ENCODE assay signal across 14 mouse cellular contexts in the genomic region with DNA sequence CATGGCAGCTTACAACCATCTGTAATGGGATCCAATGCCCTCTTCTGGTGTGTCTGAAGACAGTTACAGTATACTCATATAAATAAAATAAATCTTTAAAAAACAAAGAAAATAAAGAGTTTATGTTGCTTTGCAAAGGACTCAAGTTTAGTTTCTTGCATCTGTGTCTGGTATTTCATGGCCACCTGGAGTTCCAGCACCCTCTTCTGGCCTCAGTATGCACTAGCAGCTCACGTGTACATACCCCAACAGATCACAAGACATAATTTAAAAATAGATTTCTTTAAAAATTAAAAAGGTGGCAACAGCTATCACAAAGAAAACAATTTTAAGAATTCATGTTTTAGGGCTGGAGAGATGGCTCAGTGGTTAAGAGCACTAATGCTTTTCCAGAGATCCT. TPM values are rescaled to one million over a fixed set of nuclear protein-coding genes. Genes with fewer than 3 reads are reported as not detected.
DNase-seq lines count a peak whose midpoint lies in the region; ATAC-seq and TF ChIP-seq lines count a peak whose summit lies in the region.
"Had no signal": no experiment of that assay in that cellular context is flagged by ENCODE, and none has a peak within 500 bp of the region (broad histone marks: within the 10 kb centered on the region; RNA-seq: fewer than 3 reads in every experiment).

No protein-coding gene starts in this region.

- no peaks in the 10 kb centered on the region for H3K27me3 ChIP-seq in heart, adult 2 months (ENCODE audit: control insufficient read depth, insufficient read depth, low read length)
- H3K27me3 ChIP-seq in heart, embryonic 12.5 days (replicated peaks) = no peaks in the 10 kb centered on the region
- H3K27me3 ChIP-seq in stomach, postnatal 0 days (ENCODE audit: control insufficient read depth, insufficient read depth, low read length) = no peaks in the 10 kb centered on the region
- H3K27me3 ChIP-seq: liver, embryonic 13.5 days; midbrain, embryonic 12.5 days had no signal

- no peak overlapping the region for H3K4me3 ChIP-seq in heart, adult 2 months
- no peak overlapping the region for H3K4me3 ChIP-seq in heart, embryonic 12.5 days
- no peak overlapping the region for H3K4me3 ChIP-seq in stomach, postnatal 0 days (ENCODE audit: low read depth, low read length)
- H3K4me3 ChIP-seq: liver, embryonic 13.5 days; midbrain, embryonic 12.5 days had no signal

- DNase-seq in heart, adult 2 months = no peak
- peak; percentile 24 for DNase-seq in thymus, postnatal 14 days
- no peak for DNase-seq in thymus, postnatal 10 days (ENCODE audit: low spot score in 2 of 2)
- DNase-seq in c-Kit-positive CD71-positive TER-119-negative erythroid progenitor cells, embryonic 14.5 days (ENCODE audit: low read depth) = peak; percentile 34
- DNase-seq in stomach, postnatal 0 days (ENCODE audit: low spot score) = no peak
- DNase-seq in ovary, postnatal 14 days (ENCODE audit: low spot score) = no peak
- DNase-seq: adrenal gland, adult 8-10 months; kidney, adult 11 months; layer of hippocampus, postnatal 36 days; liver, embryonic 13.5 days; retina, postnatal 1 day had no signal

- peaks cover 31% of the 10 kb centered on the region for H3K36me3 ChIP-seq in heart, adult 2 months (ENCODE audit: control insufficient read depth, insufficient read depth, low read length)
- H3K36me3 ChIP-seq in heart, embryonic 12.5 days = no peaks in the 10 kb centered on the region
- no peaks in the 10 kb centered on the region for H3K36me3 ChIP-seq in stomach, postnatal 0 days (ENCODE audit: control insufficient read depth, insufficient read depth, low read length)
- H3K36me3 ChIP-seq: liver, embryonic 13.5 days; midbrain, embryonic 12.5 days had no signal

- no peak for TF ChIP-seq EP300 in heart, adult 2 months (IDR thresholded peaks at IDR 0.05; ENCODE audit: insufficient read depth, low read depth, low read length)
- no peak for TF ChIP-seq EP300 in stomach, postnatal 0 days (optimal IDR thresholded peaks at IDR 0.05)

- peaks cover 21% of the 10 kb centered on the region for H3K4me1 ChIP-seq in heart, adult 2 months (ENCODE audit: control insufficient read depth, insufficient read depth, low read length)
- peaks cover 17% of the 10 kb centered on the region for H3K4me1 ChIP-seq in heart, embryonic 12.5 days (replicated peaks)
- H3K4me1 ChIP-seq in stomach, postnatal 0 days (replicated peaks; ENCODE audit: control insufficient read depth, insufficient read depth) = no peaks in the 10 kb centered on the region
- H3K4me1 ChIP-seq: midbrain, embryonic 12.5 days had no signal

- WGBS in heart, adult 2 months = 93% methylated on average over 1 of the region's 1 CpGs
- WGBS in heart, embryonic 12.5 days = 92% methylated on average over 1 of the region's 1 CpGs
- 97% methylated on average over 1 of the region's 1 CpGs for WGBS in stomach, postnatal 0 days

- no peaks in the 10 kb centered on the region for H3K9me3 ChIP-seq in heart, embryonic 12.5 days (replicated peaks)
- no peaks in the 10 kb centered on the region for H3K9me3 ChIP-seq in stomach, postnatal 0 days (ENCODE audit: control insufficient read depth, low read length)
- H3K9me3 ChIP-seq: liver, embryonic 13.5 days; midbrain, embryonic 12.5 days had no signal

- H3K4me2 ChIP-seq in heart, embryonic 12.5 days = no peak overlapping the region
- no peak overlapping the region for H3K4me2 ChIP-seq in stomach, postnatal 0 days (replicated peaks; ENCODE audit: low read depth)
- H3K4me2 ChIP-seq: liver, embryonic 13.5 days; midbrain, embryonic 12.5 days had no signal

- TF ChIP-seq CTCF in heart, adult 2 months (IDR thresholded peaks at IDR 0.05) = peak; percentile 49
- TF ChIP-seq CTCF in stomach, postnatal 0 days (IDR thresholded peaks at IDR 0.05; ENCODE audit: low read depth) = peak; percentile 48

- no peak for ATAC-seq in heart, embryonic 12.5 days (ENCODE audit: insufficient number of reproducible peaks, low FRiP score)
- no peak for ATAC-seq in stomach, postnatal 0 days (ENCODE audit: low FRiP score, low TSS enrichment)
- ATAC-seq in megakaryocyte-erythroid progenitor cell, adult 5-6 weeks (replicated peaks; ENCODE audit: low FRiP score, low TSS enrichment, poor library complexity, severe bottlenecking) = no peak

- no peak overlapping the region for H3K9ac ChIP-seq in heart, adult 2 months (ENCODE audit: low read depth, low read length)
- no peak overlapping the region for H3K9ac ChIP-seq in heart, embryonic 12.5 days
- H3K9ac ChIP-seq in stomach, postnatal 0 days (ENCODE audit: low read length) = no peak overlapping the region
- H3K9ac ChIP-seq: liver, embryonic 13.5 days; midbrain, embryonic 12.5 days had no signal

- TF ChIP-seq POLR2A in heart, adult 2 months (IDR thresholded peaks at IDR 0.05; ENCODE audit: insufficient read depth, low read depth, low read length) = no peak

- H3K79me2 ChIP-seq in heart, adult 2 months (replicated peaks; ENCODE audit: control insufficient read depth, insufficient read depth, low read length) = peaks cover 7% of the 10 kb centered on the region

- intact Hi-C loops in heart, adult 2 months (cut with DNase I) = no loop called here

- no peak overlapping the region for H3K27ac ChIP-seq in heart, adult 2 months
- no peak overlapping the region for H3K27ac ChIP-seq in heart, embryonic 12.5 days (ENCODE audit: poor library complexity, severe bottlenecking)
- no peak overlapping the region for H3K27ac ChIP-seq in stomach, postnatal 0 days (replicated peaks)
- H3K27ac ChIP-seq: liver, embryonic 13.5 days; midbrain, embryonic 12.5 days had no signal

RNA-seq across cellular contexts. Expression of gene Rc3h1, which starts 15.7 kb away (rescaled TPM):
- total RNA-seq in heart, adult 2 months (2021) = 10 to 100 TPM; 39.0 to 42.0 TPM
- 9.8 and 21.1 TPM in 2 replicates for polyA plus RNA-seq in heart, adult 2 months (2012; rRNA removed)
- 7.9 and 9.6 TPM in 2 replicates for polyA plus RNA-seq in heart, embryonic 12.5 days (2016; fragmentation: Nextera tagmentation; extraction: Ambion mirVana)
- polyA plus RNA-seq in stomach, postnatal 0 days (2015; fragmentation: Nextera tagmentation; extraction: Ambion mirVana) = 3.7 and 4.2 TPM in 2 replicates
- 31.5 and 34.3 TPM in 2 replicates for total RNA-seq in megakaryocyte-erythroid progenitor cell, adult 5-6 weeks (2014; fragmentation: Nextera tagmentation)
- 18.6 and 28.3 TPM in 2 replicates for total RNA-seq in megakaryocyte-erythroid progenitor cell, adult 5-6 weeks (2017)

RNA-seq across cellular contexts. Expression of gene Serpinc1, which starts 56.4 kb away (rescaled TPM):
- under 1 TPM; 0.08 to 0.32 TPM for total RNA-seq in heart, adult 2 months (2021)
- 0.29 and 2.3 TPM in 2 replicates for polyA plus RNA-seq in heart, adult 2 months (2012; rRNA removed)
- polyA plus RNA-seq in heart, embryonic 12.5 days (2016; fragmentation: Nextera tagmentation; extraction: Ambion mirVana) = 2.1 and 2.3 TPM in 2 replicates
- 2.1 and 4.7 TPM in 2 replicates for polyA plus RNA-seq in stomach, postnatal 0 days (2015; fragmentation: Nextera tagmentation; extraction: Ambion mirVana)
- 0.35 and 0.42 TPM in 2 replicates for total RNA-seq in megakaryocyte-erythroid progenitor cell, adult 5-6 weeks (2014; fragmentation: Nextera tagmentation)
- 1.1 TPM in 1 of 2 replicates, not detected in the other for total RNA-seq in megakaryocyte-erythroid progenitor cell, adult 5-6 weeks (2017)

Comparison
In these comparisons a context has a peak if more than half of its experiments do, and no peak if none do; other contexts are left out.
1. DNase-seq: peak in thymus, postnatal 14 days (single experiment) and c-Kit-positive CD71-positive TER-119-negative erythroid progenitor cells, embryonic 14.5 days (single experiment); none in heart, adult 2 months (0 of 2), thymus, postnatal 10 days (0 of 2), stomach, postnatal 0 days (single experiment) and ovary, postnatal 14 days (single experiment).